ENCODE assay signal across 9 mouse cellular contexts in genomic region chr4:54966161-54966806, GRCm38 (mm10). TPM values are rescaled to one million over a fixed set of nuclear protein-coding genes. Genes with fewer than 3 reads are reported as not detected.
DNase-seq lines count a peak whose midpoint lies in the region; ATAC-seq and TF ChIP-seq lines count a peak whose summit lies in the region.
"Had no signal": no experiment of that assay in that cellular context is flagged by ENCODE, and none has a peak within 500 bp of the region (broad histone marks: within the 10 kb centered on the region; RNA-seq: fewer than 3 reads in every experiment).

No protein-coding gene starts in this region.

- peak overlapping the region; percentile 66 for H3K27ac ChIP-seq in liver, adult 2 months (replicated peaks; ENCODE audit: insufficient read depth, low read depth, low read length)
- H3K27ac ChIP-seq in neural tube, embryonic 14.5 days (ENCODE audit: low read depth, low read length) = peak overlapping the region; percentile 52; the same call in 1 of the 2 replicates

- TF ChIP-seq CTCF in liver, adult 2 months (IDR thresholded peaks at IDR 0.05; ENCODE audit: low read depth, low read length) = no peak

- peak; percentile 54 for DNase-seq in embryo, embryonic 10 days (ENCODE audit: low spot score)
- DNase-seq in embryo, embryonic 9.5 days (ENCODE audit: extremely low spot score) = no peak
- peak; percentile 62 for DNase-seq in adrenal gland, postnatal 25 days
- peak; percentile 77 to 79 for DNase-seq in heart, adult 18-20 months
- peak; percentile 74 for DNase-seq in kidney, adult 18-20 months
- DNase-seq in liver, adult 2 months (ENCODE audit: extremely low read depth, low read depth, low spot score) = peak; percentile 22

- H3K27me3 ChIP-seq in liver, adult 2 months (ENCODE audit: control insufficient read depth, insufficient read depth, low read length) = no peaks in the 10 kb centered on the region
- no peaks in the 10 kb centered on the region for H3K27me3 ChIP-seq in neural tube, embryonic 14.5 days (ENCODE audit: control insufficient read depth, insufficient read depth, low read length)
- H3K27me3 ChIP-seq: CH12.LX had no signal

- H3K4me2 ChIP-seq in neural tube, embryonic 14.5 days (ENCODE audit: low read depth, low read length) = peak overlapping the region; percentile 25; the same call in 1 of the 2 replicates

- no peak for TF ChIP-seq POLR2A in liver, adult 2 months (IDR thresholded peaks at IDR 0.05; ENCODE audit: extremely low read depth, insufficient read depth, low read length)

- 52% methylated on average over 17 of the region's 17 CpGs for WGBS in liver, adult 2 months
- 42% methylated on average over 17 of the region's 17 CpGs for WGBS in neural tube, embryonic 14.5 days

- peak; percentile 59; the same call in 1 of the 2 replicates for ATAC-seq in neural tube, embryonic 14.5 days (ENCODE audit: low read depth)
- ATAC-seq in inflammation-experienced regulatory T-cells, adult 6 months = no peak

- no peaks in the 10 kb centered on the region for H3K79me2 ChIP-seq in liver, adult 2 months (ENCODE audit: control insufficient read depth, insufficient read depth, low read length)

- peak overlapping the region; percentile 34 for H3K4me3 ChIP-seq in liver, adult 2 months (ENCODE audit: insufficient read depth, low read depth, low read length)
- H3K4me3 ChIP-seq in neural tube, embryonic 14.5 days (ENCODE audit: low read depth, low read length) = no peak overlapping the region

- peak overlapping the region; percentile 8; the same call in 1 of the 2 replicates for H3K9ac ChIP-seq in liver, adult 2 months (ENCODE audit: low read depth, low read length)
- no peak overlapping the region for H3K9ac ChIP-seq in neural tube, embryonic 14.5 days (replicated peaks; ENCODE audit: low read depth, low read length)

- H3K4me1 ChIP-seq in liver, adult 2 months (ENCODE audit: control insufficient read depth, insufficient read depth, low read length) = no peaks in the 10 kb centered on the region; the same call in 1 of the 2 replicates
- peaks cover 40% of the 10 kb centered on the region for H3K4me1 ChIP-seq in neural tube, embryonic 14.5 days (ENCODE audit: control insufficient read depth, insufficient read depth, low read length)

- H3K36me3 ChIP-seq in liver, adult 2 months (ENCODE audit: control insufficient read depth, insufficient read depth, low read length) = no peaks in the 10 kb centered on the region
- no peaks in the 10 kb centered on the region for H3K36me3 ChIP-seq in neural tube, embryonic 14.5 days (ENCODE audit: control insufficient read depth, insufficient read depth, low read length)

- H3K9me3 ChIP-seq in neural tube, embryonic 14.5 days (ENCODE audit: control insufficient read depth, low read length) = no peaks in the 10 kb centered on the region

RNA-seq across cellular contexts. Expression of gene Zfp462, which starts 21.4 kb away (rescaled TPM):
- total RNA-seq in adrenal gland, postnatal 25 days (2021) = 45.3 and 51.6 TPM in 2 replicates
- 1 to 10 TPM; 2.9 to 4.6 TPM for total RNA-seq in heart, adult 18-20 months (2021)
- 0.18 and 0.27 TPM in 2 replicates for total RNA-seq in liver, adult 2 months (2014; rRNA removed)
- polyA plus RNA-seq in liver, adult 2 months (2012; rRNA removed) = 0.22 and 0.41 TPM in 2 replicates
- polyA plus RNA-seq in neural tube, embryonic 14.5 days (2014; fragmentation: Nextera tagmentation; extraction: Ambion mirVana) = 11.1 and 16.8 TPM in 2 replicates
- under 1 TPM in 1 of 3 experiments, not detected in 2; 0.07 TPM for polyA plus RNA-seq in inflammation-experienced regulatory T-cells, adult 6 months (2017; shearing (Covaris generic))
- total RNA-seq: CH12.LX had no signal
